Mouse (Mus musculus) liver, embryonic 11.5 days (tissue): ENCODE data around the gene Mgrn1. TPM values are rescaled to one million over a fixed set of nuclear protein-coding genes. Genes with fewer than 3 reads are reported as not detected.

Experiments used
- ATAC-seq: fragments of 200-750 bp; cut with Nextera tagmentation; replicated peaks from 2 replicates; pipeline ENCODE4 v1.8.0; 2017; ENCODE audit warnings: moderate number of reproducible peaks, mild to moderate bottlenecking, moderate TSS enrichment, moderate library complexity; ENCODE audit not compliant: low FRiP score
- DNase-seq: peaks from one replicate; pipeline ENCODE4 v3.0.0-alpha.2; 2017; ENCODE audit warnings: low spot score
- H3K27ac ChIP-seq: fragments of 300-500 bp; sonication (generic); 2 replicates; pipeline ENCODE4 v1.5.1; 2014; ENCODE audit warnings: mild to moderate bottlenecking, low read depth, low read length, control low read depth
- H3K27me3 ChIP-seq: fragments of 300-500 bp; sonication (generic); replicated peaks from 2 replicates; pipeline ENCODE4 v1.6.1; 2014; ENCODE audit warnings: low read length, mixed read lengths; ENCODE audit not compliant: control insufficient read depth, insufficient read depth
- H3K36me3 ChIP-seq: fragments of 300-500 bp; sonication (generic); 2 replicates; pipeline ENCODE4 v1.6.1; 2014; ENCODE audit warnings: mild to moderate bottlenecking, low read length, moderate library complexity, mixed read lengths; ENCODE audit not compliant: control insufficient read depth, insufficient read depth
- H3K4me1 ChIP-seq: fragments of 300-500 bp; sonication (generic); replicated peaks from 2 replicates; pipeline ENCODE4 v1.6.1; 2014; ENCODE audit warnings: low read length, mixed read lengths; ENCODE audit not compliant: control insufficient read depth, insufficient read depth
- H3K4me2 ChIP-seq: fragments of 300-500 bp; sonication (generic); 2 replicates; pipeline ENCODE4 v1.6.1; 2014; ENCODE audit warnings: mild to moderate bottlenecking, control low read depth, moderate library complexity
- H3K4me3 ChIP-seq: fragments of 300-500 bp; sonication (generic); 2 replicates; pipeline ENCODE4 v1.5.1; 2014; ENCODE audit warnings: low read depth, low read length, control low read depth
- H3K9ac ChIP-seq: fragments of 300-500 bp; sonication (generic); 2 replicates; pipeline ENCODE4 v1.6.1; 2014; ENCODE audit warnings: low read depth, low read length, control low read depth
- H3K9me3 ChIP-seq: fragments of 300-500 bp; sonication (generic); 2 replicates; pipeline ENCODE4 v1.6.1; 2016; ENCODE audit warnings: low read length, inconsistent platforms, mixed read lengths; ENCODE audit not compliant: control insufficient read depth
- WGBS: fragments of 180-500 bp; shearing (Covaris S2); extraction: QIAGEN DNeasy Blood & Tissue Kit; methylation state at CpG from one replicate; pipeline ENCODE4 v1.1.7; 2014; 5-methylcytosine and 5-hydroxymethylcytosine counted together
- polyA plus RNA-seq: library from polyadenylated mRNA; unstranded; fragments of >200 nt; fragmentation: Nextera tagmentation; extraction: Ambion mirVana; gene quantifications from 2 replicates; pipeline ENCODE4 v1.2.1, GENCODE M21; 2014

The Mgrn1 gene
- polyA plus RNA-seq, 1 experiment from 2014 or later: 50.5 TPM

DNA sequence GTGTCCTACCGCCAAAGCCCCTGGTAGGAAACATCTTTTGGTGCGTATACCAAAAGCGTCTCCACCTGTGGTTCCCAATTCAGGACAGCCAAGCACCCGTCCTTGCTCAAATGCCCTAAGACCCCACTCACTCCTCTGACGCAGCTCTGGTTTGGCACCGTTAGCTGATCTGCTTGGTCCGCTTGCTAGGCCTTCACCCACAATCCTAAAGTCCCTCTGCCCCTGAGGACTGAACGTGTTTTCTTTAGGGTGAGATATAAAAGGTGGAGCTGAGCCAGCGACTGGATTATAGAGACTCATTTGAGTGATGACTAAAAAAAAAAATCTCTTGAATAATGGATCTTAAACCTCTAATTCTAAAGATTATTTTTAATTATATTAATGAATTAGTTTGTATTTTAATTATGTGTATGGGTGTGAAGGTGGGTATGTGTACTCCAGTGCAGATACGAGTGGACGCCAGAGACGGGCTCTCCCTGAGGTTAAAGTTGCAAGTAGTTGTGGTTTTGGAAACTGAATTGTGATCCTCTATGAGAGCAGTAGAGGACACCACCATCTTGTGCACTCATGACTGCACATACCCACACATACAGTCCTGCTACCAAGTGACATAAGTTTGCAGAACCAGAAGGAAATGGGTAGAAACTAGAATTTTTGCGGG, 78.8 kb downstream of the Mgrn1 start:
- H3K36me3 ChIP-seq: no peaks in the 10 kb centered on the region
- DNase-seq (no peak), ATAC-seq (no peak; the same call in 1 of the 2 replicates)
- 19% methylated on average over 13 of the region's 13 CpGs for WGBS
- peak overlapping the region; percentile 80 for H3K9ac ChIP-seq
- no peak overlapping the region; the same call in 1 of the 2 replicates for H3K27ac ChIP-seq
- no peaks in the 10 kb centered on the region for H3K9me3 ChIP-seq
- no peaks in the 10 kb centered on the region for H3K27me3 ChIP-seq
- H3K4me1 ChIP-seq: peaks cover 9% of the 10 kb centered on the region
- peak overlapping the region; percentile 94 for H3K4me3 ChIP-seq
- H3K4me2 ChIP-seq: peak overlapping the region; percentile 93

DNA sequence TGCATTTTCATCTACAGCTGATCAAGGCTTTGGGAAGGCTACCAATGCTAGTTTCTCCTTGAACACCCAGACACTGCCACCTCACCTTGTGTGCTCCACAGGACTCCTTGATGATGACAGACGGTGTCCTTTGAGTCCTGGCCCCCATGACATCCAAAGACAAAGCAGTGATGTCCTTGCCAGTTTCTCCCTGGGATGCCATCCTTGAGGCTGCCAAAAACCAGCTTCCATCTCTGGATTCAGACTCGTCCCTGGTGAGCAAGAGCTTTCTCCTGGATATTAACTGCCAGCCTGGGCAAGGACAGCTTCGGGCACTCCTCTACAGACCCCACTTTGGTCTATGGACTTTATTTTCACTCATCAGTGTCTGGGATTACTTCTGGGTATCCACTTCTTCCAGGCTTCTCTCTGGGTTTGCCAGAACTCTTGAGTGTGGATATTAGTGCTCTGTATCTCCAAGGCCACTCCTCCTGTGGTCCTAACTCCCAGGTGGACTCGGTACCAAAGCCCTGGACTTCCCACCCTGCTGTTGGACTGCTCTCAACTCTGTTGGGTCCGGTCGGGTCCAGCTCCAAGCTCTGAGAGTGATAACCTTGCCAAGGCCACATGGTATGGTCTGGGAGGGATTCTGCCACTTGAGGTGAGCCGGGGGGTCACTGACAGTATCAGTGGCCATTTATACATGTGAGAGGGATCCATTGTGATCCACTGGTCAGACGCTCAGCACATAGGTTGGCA, 79.5 kb downstream of the Mgrn1 start:
- H3K4me3 ChIP-seq: no peak overlapping the region
- 84% methylated on average over 8 of the region's 8 CpGs for WGBS

DNA sequence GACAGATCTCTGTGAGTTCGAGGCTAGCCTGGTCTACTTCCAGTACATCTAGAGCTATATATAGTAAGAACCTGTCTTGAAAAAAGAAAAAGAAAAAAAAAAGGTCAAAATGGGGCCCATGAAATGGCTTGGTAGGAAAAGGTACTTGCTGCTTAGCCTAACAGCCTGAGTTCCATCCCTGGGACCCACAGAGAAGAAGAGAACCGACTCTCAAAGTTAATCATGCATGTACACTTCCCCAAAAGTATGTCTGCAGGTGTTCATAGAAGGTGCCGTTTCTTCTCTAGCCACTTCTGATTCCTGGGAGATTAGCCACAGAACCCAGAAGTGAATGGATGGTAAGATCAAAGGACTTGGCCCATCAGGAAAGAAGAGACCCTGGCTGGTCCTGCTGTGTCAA, 82.4 kb downstream of the Mgrn1 start:
- H3K9ac ChIP-seq: no peak overlapping the region
- DNase-seq (no peak), ATAC-seq (no peak)
- H3K4me3 ChIP-seq: no peak overlapping the region
- no peaks in the 10 kb centered on the region for H3K27me3 ChIP-seq
- H3K36me3 ChIP-seq: no peaks in the 10 kb centered on the region
- peaks cover 5% of the 10 kb centered on the region for H3K4me1 ChIP-seq
- H3K4me2 ChIP-seq: no peak overlapping the region
- 73% methylated on average over 3 of the region's 3 CpGs for WGBS
- no peaks in the 10 kb centered on the region for H3K9me3 ChIP-seq
- H3K27ac ChIP-seq: no peak overlapping the region

More for the DNA sequence above, 79.5 kb downstream of the Mgrn1 start:
- no peak for DNase-seq
- no peak for ATAC-seq
- Histone ChIP-seq H3K4me1 (peaks cover 9% of the 10 kb centered on the region), H3K27me3 (no peaks in the 10 kb centered on the region), H3K27ac (no peak overlapping the region), H3K9ac (no peak overlapping the region), H3K9me3 (no peaks in the 10 kb centered on the region), H3K4me2 (peak overlapping the region; percentile 93; the same call in 1 of the 2 replicates), H3K36me3 (no peaks in the 10 kb centered on the region)

DNA sequence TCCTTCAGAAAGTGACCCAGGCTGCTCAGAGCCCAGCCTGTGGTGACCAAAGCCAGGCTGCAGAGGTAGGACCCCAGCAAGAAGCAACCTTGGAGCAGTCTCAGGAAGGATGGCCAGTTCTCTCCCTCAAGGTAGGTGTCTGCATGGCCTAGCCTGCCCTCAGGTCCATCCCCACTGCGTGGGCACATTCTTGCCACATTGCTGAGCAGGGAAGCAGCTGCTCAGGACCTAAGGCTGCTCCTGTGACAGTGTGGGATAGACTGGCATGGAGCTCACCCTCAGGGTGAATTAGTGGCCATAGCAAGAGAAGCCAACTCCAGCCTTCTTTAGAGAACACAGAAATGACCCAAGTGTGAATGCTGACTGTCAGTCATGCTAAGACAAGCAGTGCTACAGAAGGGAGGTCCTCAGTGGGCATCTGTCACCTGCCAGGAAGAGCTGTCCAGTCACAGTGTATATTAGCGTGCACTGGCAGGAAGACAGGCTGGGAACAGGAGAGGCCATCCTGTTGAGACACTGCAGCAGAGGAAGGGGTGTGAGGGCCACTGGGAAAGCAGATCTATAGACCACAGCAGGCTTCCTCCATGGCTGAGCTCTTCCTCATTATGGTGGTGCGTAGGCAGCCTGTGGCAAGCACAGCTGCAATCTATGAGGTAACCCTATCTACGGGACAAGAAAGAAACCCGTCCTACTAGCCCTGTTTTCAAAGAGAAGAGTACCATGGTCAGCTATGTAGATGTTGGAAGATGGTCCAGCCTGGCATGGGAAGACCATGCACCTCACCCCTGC, 83.2 kb downstream of the Mgrn1 start:
- Histone ChIP-seq H3K36me3 (no peaks in the 10 kb centered on the region), H3K4me1 (0 out of 2 replicates have a peak, but pooled peaks cover 4% of the 10 kb centered on the region), H3K27me3 (no peaks in the 10 kb centered on the region), H3K9ac (no peak overlapping the region), H3K9me3 (no peaks in the 10 kb centered on the region), H3K4me2 (no peak overlapping the region), H3K4me3 (no peak overlapping the region), H3K27ac (no peak overlapping the region)
- WGBS: 51% methylated on average over 5 of the region's 5 CpGs
- ATAC-seq (no peak), DNase-seq (no peak)

DNA sequence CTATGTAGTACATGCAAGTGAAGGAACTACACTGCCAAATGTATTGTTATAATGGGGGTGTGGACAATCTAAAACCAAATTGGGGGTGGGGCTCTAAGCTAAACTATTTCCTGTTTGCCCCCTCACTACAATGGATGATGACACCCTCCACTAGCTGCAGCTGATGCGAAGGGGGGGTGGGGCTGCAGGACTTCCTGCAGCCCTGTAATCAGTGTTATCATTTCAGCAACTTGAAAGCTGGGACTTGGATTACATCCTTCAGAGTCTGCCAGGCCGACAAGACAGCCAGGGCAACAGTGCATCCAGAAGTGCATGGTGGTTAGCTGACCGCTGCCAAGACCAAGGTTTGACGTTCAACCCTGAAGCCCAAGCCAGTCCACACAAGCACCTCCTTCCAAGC, 85.6 kb downstream of the Mgrn1 start:
- Histone ChIP-seq H3K36me3 (no peaks in the 10 kb centered on the region), H3K27ac (no peak overlapping the region), H3K27me3 (no peaks in the 10 kb centered on the region), H3K4me2 (no peak overlapping the region), H3K4me1 (no peaks in the 10 kb centered on the region), H3K4me3 (no peak overlapping the region), H3K9me3 (no peaks in the 10 kb centered on the region), H3K9ac (no peak overlapping the region)
- WGBS: 38% methylated on average over 4 of the region's 4 CpGs
- DNase-seq (no peak), ATAC-seq (no peak)

DNA sequence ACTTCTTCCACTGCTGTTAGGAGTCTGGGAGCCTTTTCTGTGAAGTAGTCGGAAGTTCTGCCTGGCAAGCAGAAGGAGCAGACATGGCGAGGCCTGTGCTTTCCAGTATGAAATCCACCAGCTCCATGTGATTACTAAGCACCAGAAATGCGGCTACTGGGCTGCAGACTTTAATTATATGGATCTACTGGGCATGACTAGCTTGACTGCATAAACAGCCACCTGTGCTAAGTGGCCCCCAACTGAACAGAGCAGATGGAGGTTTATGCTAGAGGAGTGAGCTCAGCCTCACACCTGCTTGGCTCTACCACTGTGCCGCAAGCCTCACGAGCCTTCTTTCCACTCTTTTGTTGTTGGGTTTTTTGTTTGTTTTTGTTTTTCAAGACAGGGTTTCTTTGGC, 88.5 kb downstream of the Mgrn1 start:
- ATAC-seq (no peak), DNase-seq (no peak)
- no peak overlapping the region for H3K9ac ChIP-seq
- no peak overlapping the region for H3K27ac ChIP-seq
- H3K27me3 ChIP-seq: no peaks in the 10 kb centered on the region
- H3K4me2 ChIP-seq: no peak overlapping the region
- no peaks in the 10 kb centered on the region; the same call in 1 of the 2 replicates for H3K4me1 ChIP-seq
- no peaks in the 10 kb centered on the region for H3K9me3 ChIP-seq
- no peaks in the 10 kb centered on the region for H3K36me3 ChIP-seq
- 87% methylated on average over 5 of the region's 5 CpGs for WGBS
- H3K4me3 ChIP-seq: no peak overlapping the region

DNA sequence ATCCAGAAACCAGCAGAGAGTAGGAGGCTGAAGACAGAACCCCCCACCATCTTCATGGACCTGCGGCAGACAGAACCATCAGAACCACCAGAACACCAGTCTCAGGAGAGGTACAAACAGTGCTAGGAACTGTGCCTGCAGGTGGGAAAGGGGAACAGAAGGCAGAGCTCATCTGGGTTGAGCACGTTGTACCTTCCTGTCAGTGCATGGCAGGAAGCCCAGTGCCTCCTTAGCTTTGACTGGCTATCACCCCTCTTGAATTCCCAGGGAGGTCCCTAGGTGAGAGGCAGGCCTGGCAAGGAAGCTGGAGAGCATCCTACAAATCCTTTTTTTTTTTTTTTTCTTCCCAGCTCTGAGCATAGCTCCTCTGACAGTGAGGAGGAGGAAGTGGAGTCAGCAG, 90.1 kb downstream of the Mgrn1 start:
- no peak overlapping the region for H3K27ac ChIP-seq
- no peaks in the 10 kb centered on the region for H3K9me3 ChIP-seq
- H3K4me2 ChIP-seq: no peak overlapping the region
- no peaks in the 10 kb centered on the region for H3K36me3 ChIP-seq
- H3K9ac ChIP-seq: no peak overlapping the region
- ATAC-seq (no peak), DNase-seq (no peak)
- no peak overlapping the region for H3K4me3 ChIP-seq
- H3K4me1 ChIP-seq: no peaks in the 10 kb centered on the region; the same call in 1 of the 2 replicates
- no peaks in the 10 kb centered on the region for H3K27me3 ChIP-seq
- 60% methylated on average over 2 of the region's 2 CpGs for WGBS

DNA sequence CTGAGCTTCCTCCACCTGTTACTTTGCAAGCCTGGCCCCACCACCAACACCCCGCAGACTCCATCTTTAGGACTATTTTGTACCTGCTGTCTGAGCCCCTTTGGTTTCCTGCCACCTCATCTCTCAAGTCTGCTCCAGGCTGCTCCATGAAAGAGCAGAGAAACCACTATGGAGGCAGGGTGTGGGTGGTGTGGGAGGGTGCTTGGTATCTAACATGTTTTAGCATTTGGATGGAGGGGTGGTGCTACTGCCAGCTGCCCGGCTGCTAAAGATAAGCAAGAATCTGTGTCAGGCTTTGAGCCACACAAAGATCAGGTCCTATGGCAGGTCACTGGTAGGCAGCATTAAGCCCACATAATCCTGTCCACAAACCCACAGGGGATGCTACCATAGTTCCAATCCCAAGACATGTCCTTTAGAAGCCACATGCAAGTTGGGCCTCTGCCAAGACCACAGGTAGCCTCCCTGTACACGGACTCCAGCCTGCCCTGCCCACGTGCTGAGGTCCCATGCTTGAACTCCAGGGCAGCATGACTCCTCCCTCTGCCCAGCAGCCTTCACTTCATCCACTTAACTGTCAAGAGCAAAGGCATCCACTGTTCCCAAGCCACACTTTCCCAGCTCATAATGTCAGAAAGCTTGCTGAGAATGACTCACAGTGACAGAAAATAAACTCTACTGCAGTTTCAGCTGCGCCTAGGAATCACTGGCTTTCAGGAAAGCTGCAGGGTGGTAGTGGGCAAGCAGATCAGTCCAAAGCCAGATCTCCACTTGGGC, 92.4 kb downstream of the Mgrn1 start:
- WGBS: 59% methylated on average over 5 of the region's 5 CpGs
- no peaks in the 10 kb centered on the region; the same call in 1 of the 2 replicates for H3K4me1 ChIP-seq
- no peaks in the 10 kb centered on the region for H3K9me3 ChIP-seq
- no peak overlapping the region for H3K9ac ChIP-seq
- no peak overlapping the region for H3K4me3 ChIP-seq
- H3K27ac ChIP-seq: no peak overlapping the region
- H3K4me2 ChIP-seq: no peak overlapping the region
- H3K27me3 ChIP-seq: no peaks in the 10 kb centered on the region
- no peak; the same call in 1 of the 2 replicates for ATAC-seq
- DNase-seq: no peak
- no peaks in the 10 kb centered on the region for H3K36me3 ChIP-seq
